Mouse (Mus musculus) heart, postnatal 0 days (tissue): Measurements from ENCODE around the gene Zfp503.

Experiments used
- CTCF ChIP-seq: IDR thresholded peaks from 2 replicates; pipeline ENCODE4 v1.5.1; 2016; ENCODE audit warnings: antibody characterized with exemption, control low read depth, low read depth
- EP300 ChIP-seq: IDR thresholded peaks from 2 replicates; pipeline ENCODE4 v1.6.1; 2016; ENCODE audit warnings: antibody characterized with exemption, low read depth

DNA sequence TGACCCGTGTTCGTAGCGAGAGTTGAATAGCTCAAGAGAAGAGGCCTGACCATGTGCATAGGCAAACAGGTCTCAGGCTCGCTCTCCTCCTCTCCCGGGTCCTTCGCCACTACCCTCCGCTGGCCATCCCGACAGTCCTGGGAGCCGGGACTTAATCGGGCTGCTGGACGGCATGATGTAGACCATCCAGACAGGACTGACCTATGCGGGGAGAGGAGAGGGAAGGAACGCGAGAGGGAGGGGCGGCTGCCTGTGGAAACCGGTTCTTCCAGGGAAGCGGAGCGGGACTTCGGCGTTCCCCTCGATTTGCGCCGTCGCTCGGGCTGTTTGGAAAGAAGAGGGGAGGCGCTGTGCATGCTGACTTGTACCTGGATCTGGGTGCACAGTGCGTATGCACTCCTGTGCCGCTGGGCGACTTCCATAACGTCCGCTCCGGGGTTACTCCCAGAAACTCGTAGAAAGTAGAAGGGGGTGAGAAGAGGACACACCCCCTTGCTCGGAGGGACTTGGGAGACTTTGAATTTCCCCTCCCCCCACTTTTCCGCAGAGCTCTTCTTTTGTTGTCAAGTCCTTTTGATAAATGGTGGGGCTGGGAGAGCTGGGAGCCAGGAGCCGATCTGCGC lies at the start of gene Zfp503:
- no peak for TF ChIP-seq CTCF
- TF ChIP-seq EP300: no peak
